Mouse (Mus musculus) hindbrain, postnatal 0 days (tissue): ENCODE data around the gene Catsperz. TPM values are rescaled to one million over a fixed set of nuclear protein-coding genes. Genes with fewer than 3 reads are reported as not detected.
"Not testable (repeated sequence)": the region's sequence is repeated elsewhere in the genome, so short reads cannot be mapped to it uniquely, and the experiment has no call there.

Experiments used
- ATAC-seq: fragments of 200-750 bp; cut with Nextera tagmentation; 2 replicates; pipeline ENCODE4 v1.8.0; 2017; ENCODE audit warnings: mild to moderate bottlenecking, moderate TSS enrichment, moderate library complexity
- DNase-seq: peaks from one replicate; pipeline ENCODE4 v3.0.0-alpha.2; 2015; ENCODE audit warnings: low spot score
- H3K27ac ChIP-seq: fragments of 300-500 bp; sonication (generic); 2 replicates; pipeline ENCODE4 v1.5.1; 2014; ENCODE audit warnings: mild to moderate bottlenecking
- H3K27me3 ChIP-seq: fragments of 300-500 bp; sonication (generic); 2 replicates; pipeline ENCODE4 v1.6.1; 2014; ENCODE audit warnings: low read length, mixed read lengths; ENCODE audit not compliant: insufficient read depth
- H3K36me3 ChIP-seq: fragments of 300-500 bp; sonication (generic); 2 replicates; pipeline ENCODE4 v1.6.1; 2014; ENCODE audit warnings: low read length, mixed read lengths; ENCODE audit not compliant: insufficient read depth
- H3K4me1 ChIP-seq: fragments of 300-500 bp; sonication (generic); 2 replicates; pipeline ENCODE4 v1.6.1; 2014; ENCODE audit warnings: antibody characterized with exemption, low read length, mixed read lengths; ENCODE audit not compliant: insufficient read depth
- H3K4me2 ChIP-seq: fragments of 300-500 bp; sonication (generic); 2 replicates; pipeline ENCODE4 v1.6.1; 2014; ENCODE audit warnings: low read depth, mild to moderate bottlenecking, low read length, moderate library complexity, mixed read lengths
- H3K4me3 ChIP-seq: fragments of 300-500 bp; sonication (generic); 2 replicates; pipeline ENCODE4 v1.5.1; 2014; ENCODE audit warnings: low read length
- H3K9ac ChIP-seq: fragments of 300-500 bp; sonication (generic); replicated peaks from 2 replicates; pipeline ENCODE4 v1.6.1; 2014; ENCODE audit warnings: mild to moderate bottlenecking, low read length, moderate library complexity, mixed read lengths
- H3K9me3 ChIP-seq: fragments of 300-500 bp; sonication (generic); 2 replicates; pipeline ENCODE4 v1.6.1; 2016; ENCODE audit warnings: low read length, mixed read lengths
- CTCF ChIP-seq: IDR thresholded peaks from 2 replicates; pipeline ENCODE4 v1.5.1; 2016; ENCODE audit warnings: antibody characterized with exemption, control low read depth, low read depth
- WGBS: fragments of 180-500 bp; shearing (Covaris S2); extraction: QIAGEN DNeasy Blood & Tissue Kit; methylation state at CpG from one replicate; pipeline ENCODE4 v1.1.7; 2014; 5-methylcytosine and 5-hydroxymethylcytosine counted together
- polyA plus RNA-seq: library from polyadenylated mRNA; unstranded; fragments of >200 nt; fragmentation: Nextera tagmentation; extraction: Ambion mirVana; gene quantifications from 2 replicates; pipeline ENCODE4 v1.2.1, GENCODE M21; 2015
- total RNA-seq: library from RNA; depleted of rRNA; stranded (reverse); fragments of >200 nt; gene quantifications from 2 replicates; pipeline ENCODE4 v1.2.3, GENCODE M21; 2014

Gene Catsperz
- total and polyA plus RNA-seq, 2 experiments from 2014 or later: 3.7 TPM; not detected in 1

DNA sequence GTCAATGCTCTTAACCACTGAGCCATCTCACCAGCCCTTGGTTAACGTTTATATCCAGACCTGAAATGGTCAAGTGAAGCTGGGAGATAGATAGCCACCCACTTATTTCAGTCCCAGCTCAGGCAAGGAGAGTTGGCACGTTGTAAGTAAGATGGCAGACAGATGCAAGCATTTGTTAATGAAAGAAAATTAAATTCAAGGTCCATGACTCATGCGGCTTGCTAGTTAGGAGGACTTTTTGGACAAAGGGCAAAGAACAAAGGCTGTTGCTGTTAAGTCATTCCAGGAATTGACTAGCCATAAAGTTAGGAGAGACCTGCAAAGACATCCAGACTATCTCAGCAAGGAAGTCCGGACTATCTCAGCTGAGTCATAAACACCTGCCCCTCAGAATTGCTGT is 25.5 kb downstream of the Catsperz start:
- Histone ChIP-seq H3K36me3 (no peaks in the 10 kb centered on the region; the same call in 1 of the 2 replicates), H3K4me3 (no peak overlapping the region), H3K27me3 (no peaks in the 10 kb centered on the region), H3K9me3 (no peaks in the 10 kb centered on the region), H3K9ac (no peak overlapping the region), H3K4me1 (no peaks in the 10 kb centered on the region), H3K27ac (no peak overlapping the region), H3K4me2 (no peak overlapping the region)
- DNase-seq: no peak
- ATAC-seq: no peak
- WGBS: 84% methylated on average over 4 of the region's 4 CpGs
- no peak for TF ChIP-seq CTCF

DNA sequence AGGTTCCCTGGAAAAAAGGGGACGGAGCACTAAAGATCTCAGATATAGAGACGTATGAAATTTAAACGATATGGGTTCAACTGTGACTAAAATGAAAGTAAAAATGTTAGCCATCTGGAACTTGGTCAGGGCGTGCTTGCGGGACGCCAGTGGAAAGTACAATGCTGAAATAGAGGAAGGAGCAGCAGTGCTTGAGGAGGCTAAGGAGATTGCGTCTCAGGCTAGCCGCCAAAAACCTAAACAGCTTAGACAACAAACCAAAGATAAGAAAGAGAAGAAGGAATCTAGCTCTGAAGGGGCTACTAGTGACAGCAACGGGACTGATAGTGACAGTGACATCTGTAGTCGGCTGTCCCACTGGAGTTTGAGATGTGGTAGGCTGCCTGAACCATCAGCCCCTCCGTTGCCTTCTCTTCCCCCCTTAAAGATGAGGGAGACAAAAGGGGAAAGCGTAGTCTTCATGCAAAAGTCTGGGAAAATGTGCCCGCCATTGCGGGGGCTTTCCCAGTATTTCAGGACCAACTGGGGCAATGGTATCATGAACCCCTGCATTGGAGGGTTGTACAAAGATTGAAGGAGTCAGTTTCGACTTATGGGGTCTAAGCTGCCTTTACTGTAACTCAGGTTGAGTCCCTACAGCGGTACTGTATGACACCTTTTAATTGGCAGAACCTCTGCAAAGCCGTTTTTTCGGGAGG is 29.4 kb downstream of the Catsperz start:
- H3K4me1 ChIP-seq, H3K9me3 ChIP-seq, H3K27ac ChIP-seq, H3K27me3 ChIP-seq, H3K9ac ChIP-seq, DNase-seq, ATAC-seq, H3K36me3 ChIP-seq, H3K4me2 ChIP-seq, H3K4me3 ChIP-seq: not testable (repeated sequence)
- WGBS: 93% methylated on average over 18 of the region's 18 CpGs

DNA sequence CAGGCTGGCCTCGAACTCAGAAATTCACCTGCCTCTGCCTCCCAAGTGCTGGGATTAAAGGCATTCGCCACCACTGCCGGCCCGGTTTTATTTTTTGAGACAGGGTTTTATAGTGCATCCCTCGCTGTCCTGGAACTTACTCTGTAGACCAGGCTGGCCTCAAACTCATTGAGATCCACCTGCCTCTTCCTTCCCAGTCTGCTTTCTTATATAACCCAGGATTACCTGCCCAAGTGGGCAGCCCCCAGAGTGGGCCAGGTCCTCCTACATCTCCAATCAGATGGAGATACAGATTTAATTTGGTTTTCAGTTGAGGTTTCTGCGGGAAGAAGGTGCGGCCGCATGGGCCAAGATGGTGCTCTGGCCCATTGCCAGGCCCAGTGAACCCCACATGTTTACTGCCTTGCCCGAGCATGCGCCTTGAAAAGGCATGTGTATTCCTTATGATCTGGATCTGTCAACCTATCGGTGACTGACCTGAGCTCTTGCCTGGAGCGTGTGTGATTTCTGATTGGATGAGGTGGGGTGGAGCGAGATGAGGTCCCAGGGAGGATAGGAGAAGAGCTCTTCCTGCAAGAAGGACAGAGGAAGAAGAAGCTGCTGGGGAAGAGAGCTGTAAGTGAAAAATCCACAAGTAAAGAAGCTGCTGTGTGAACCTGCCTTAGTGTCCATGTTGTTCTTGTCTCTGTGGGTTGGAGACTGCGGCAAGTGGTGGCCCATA is 31.3 kb downstream of the Catsperz start:
- no peak overlapping the region for H3K4me3 ChIP-seq
- no peak overlapping the region for H3K9ac ChIP-seq
- WGBS: 94% methylated on average over 14 of the region's 14 CpGs
- H3K4me2 ChIP-seq: no peak overlapping the region
- ATAC-seq (no peak), DNase-seq (no peak)
- H3K36me3 ChIP-seq: no peaks in the 10 kb centered on the region
- H3K4me1 ChIP-seq: no peaks in the 10 kb centered on the region
- no peak overlapping the region for H3K27ac ChIP-seq
- no peaks in the 10 kb centered on the region for H3K9me3 ChIP-seq
- TF ChIP-seq CTCF: no peak
- H3K27me3 ChIP-seq: no peaks in the 10 kb centered on the region

DNA sequence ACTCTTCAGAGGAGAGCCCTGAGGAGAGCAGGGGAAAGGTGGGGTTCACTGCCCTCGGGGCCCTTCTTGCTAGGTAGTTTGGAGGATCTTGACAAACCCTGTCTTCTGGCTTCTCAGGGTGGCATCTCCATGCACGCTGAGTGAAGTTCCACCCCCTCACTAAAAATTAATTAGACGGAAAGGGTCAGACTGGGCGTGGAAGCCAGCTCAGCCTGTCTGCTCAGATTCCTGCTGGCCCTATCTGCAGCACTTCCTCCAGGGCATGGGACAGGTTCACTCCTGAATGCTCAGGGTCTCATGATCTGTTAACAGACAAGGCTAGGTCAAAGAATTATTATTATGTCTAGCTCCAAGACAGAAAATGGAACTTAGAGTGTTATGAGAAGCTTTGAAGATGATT is 32.7 kb downstream of the Catsperz start:
- no peak for ATAC-seq
- Histone ChIP-seq H3K27me3 (no peaks in the 10 kb centered on the region), H3K9me3 (no peaks in the 10 kb centered on the region), H3K36me3 (no peaks in the 10 kb centered on the region), H3K4me1 (no peaks in the 10 kb centered on the region), H3K27ac (no peak overlapping the region), H3K4me3 (no peak overlapping the region), H3K9ac (no peak overlapping the region), H3K4me2 (no peak overlapping the region)
- DNase-seq: no peak
- WGBS: 67% methylated on average over 4 of the region's 4 CpGs
- no peak for TF ChIP-seq CTCF

DNA sequence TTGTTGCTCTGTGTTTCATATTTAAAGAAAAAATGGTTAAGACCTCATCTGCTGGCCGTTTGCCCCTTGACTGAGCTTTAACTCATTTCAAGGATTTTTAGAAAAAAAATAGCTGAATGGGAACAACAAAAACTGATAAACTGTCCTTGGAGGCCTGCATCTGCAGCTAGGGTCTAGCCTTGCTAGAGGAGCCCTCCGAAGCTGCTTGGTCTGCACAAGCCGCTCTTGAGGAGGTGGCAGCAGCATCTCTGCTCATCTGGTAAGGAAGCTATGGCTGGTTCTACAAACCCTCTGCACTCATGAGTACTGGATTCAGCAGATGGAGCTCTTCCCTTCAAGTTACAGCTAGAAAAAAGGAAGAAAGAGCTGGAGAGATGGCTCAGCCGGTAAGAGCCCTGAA is 47.2 kb downstream of the Catsperz start:
- ATAC-seq: no peak
- DNase-seq: no peak
- Histone ChIP-seq H3K4me1 (no peaks in the 10 kb centered on the region), H3K4me3 (no peak overlapping the region), H3K4me2 (no peak overlapping the region), H3K9ac (no peak overlapping the region), H3K27ac (no peak overlapping the region), H3K27me3 (no peaks in the 10 kb centered on the region), H3K36me3 (no peaks in the 10 kb centered on the region), H3K9me3 (peaks cover 8% of the 10 kb centered on the region)
- 85% methylated on average over 4 of the region's 4 CpGs for WGBS
- TF ChIP-seq CTCF: no peak

DNA sequence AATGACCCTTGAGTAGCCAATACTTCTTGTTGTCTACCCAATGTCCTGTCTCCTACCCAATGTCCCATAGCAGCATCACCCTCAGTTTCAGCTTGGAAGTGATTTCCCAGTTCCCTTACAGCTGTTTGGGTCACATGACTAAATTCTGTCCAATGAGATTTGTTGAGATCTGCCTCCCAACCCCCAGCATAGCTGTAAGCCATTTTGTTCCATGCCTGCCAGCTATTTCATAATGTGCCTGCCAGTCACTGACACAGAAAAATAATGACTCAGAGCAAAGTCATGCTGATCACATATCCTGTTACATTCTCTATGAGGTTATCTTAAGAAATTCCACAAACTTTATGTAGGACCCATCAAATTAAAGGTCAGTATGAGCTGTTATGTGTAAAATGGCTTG is 48.4 kb downstream of the Catsperz start:
- no peak for DNase-seq
- peaks cover 8% of the 10 kb centered on the region for H3K9me3 ChIP-seq
- H3K4me3 ChIP-seq: no peak overlapping the region
- H3K9ac ChIP-seq: no peak overlapping the region
- no peak for ATAC-seq
- H3K4me1 ChIP-seq: no peaks in the 10 kb centered on the region
- H3K27ac ChIP-seq: no peak overlapping the region
- no peaks in the 10 kb centered on the region for H3K36me3 ChIP-seq
- H3K4me2 ChIP-seq: no peak overlapping the region
- no peaks in the 10 kb centered on the region for H3K27me3 ChIP-seq
- TF ChIP-seq CTCF: no peak

DNA sequence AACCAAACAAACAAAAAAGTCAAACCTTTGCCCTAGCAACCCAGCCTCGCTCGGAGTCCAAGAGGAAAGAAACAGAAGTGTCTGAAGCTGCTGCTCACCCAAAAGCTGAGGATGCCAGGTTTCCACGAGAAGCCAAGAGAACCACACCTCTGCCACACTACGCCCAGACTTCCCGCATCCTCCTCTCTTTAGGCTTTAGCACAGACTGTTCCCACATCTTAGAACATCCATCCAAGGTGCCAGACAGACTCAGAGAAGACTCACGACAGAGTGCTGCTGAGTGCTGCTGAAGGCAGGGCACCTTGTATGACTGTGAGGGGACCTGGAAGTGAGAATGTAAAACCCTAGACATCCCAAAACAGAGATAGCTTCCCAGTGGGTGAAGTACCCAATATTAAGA is 49.3 kb downstream of the Catsperz start:
- ATAC-seq (no peak), DNase-seq (no peak)
- Histone ChIP-seq H3K4me1 (no peaks in the 10 kb centered on the region), H3K9ac (no peak overlapping the region), H3K36me3 (no peaks in the 10 kb centered on the region), H3K4me3 (no peak overlapping the region), H3K4me2 (no peak overlapping the region), H3K27ac (no peak overlapping the region), H3K9me3 (peaks cover 5% of the 10 kb centered on the region), H3K27me3 (no peaks in the 10 kb centered on the region)
- 88% methylated on average over 6 of the region's 6 CpGs for WGBS
- TF ChIP-seq CTCF: no peak
